Mouse (Mus musculus) C2C12 (cell line): Measurements from ENCODE around the gene Higd1c. TPM values are rescaled to one million over a fixed set of nuclear protein-coding genes. Genes with fewer than 3 reads are reported as not detected.

ENCODE experiments used
- H3K27me3 ChIP-seq: one replicate; pipeline ENCODE4 v1.6.1; 2011; ENCODE audit not compliant: control insufficient read depth, insufficient read depth, insufficient read length
- H3K36me3 ChIP-seq: one replicate; pipeline ENCODE4 v1.6.1; 2011; ENCODE audit not compliant: control insufficient read depth, insufficient read depth
- H3K4me3 ChIP-seq: one replicate; pipeline ENCODE4 v1.5.1; 2011; ENCODE audit warnings: mild to moderate bottlenecking, control low read depth; ENCODE audit not compliant: poor library complexity, insufficient read depth, severe bottlenecking
- H3K79me2 ChIP-seq: one replicate; pipeline ENCODE4 v1.6.1; 2011; ENCODE audit not compliant: control insufficient read depth, insufficient read depth
- H3K79me3 ChIP-seq: one replicate; pipeline ENCODE4 v1.6.1; 2011; ENCODE audit warnings: low read depth, control low read depth
- H3ac ChIP-seq: one replicate; pipeline ENCODE3; 2011; ENCODE audit warnings: low read depth; ENCODE audit not compliant: control insufficient read depth, insufficient read length
- CEBPB ChIP-seq: IDR thresholded peaks from one replicate; pipeline ENCODE4 v1.6.1; 2011; ENCODE audit warnings: low read depth, mild to moderate bottlenecking, control low read depth, moderate library complexity
- CTCF ChIP-seq: IDR thresholded peaks from one replicate; pipeline ENCODE4 v1.5.1; 2011; ENCODE audit not compliant: control insufficient read depth, insufficient read depth, insufficient read length
- FOSL1 ChIP-seq: IDR thresholded peaks from one replicate; pipeline ENCODE4 v1.8.0; 2011; ENCODE audit warnings: mild to moderate bottlenecking, low read length; ENCODE audit not compliant: poor library complexity, insufficient read depth, severe bottlenecking
- MAX ChIP-seq: IDR thresholded peaks from one replicate; pipeline ENCODE4 v1.6.1; 2011; ENCODE audit warnings: mild to moderate bottlenecking, control low read depth
- MYOD1 ChIP-seq: IDR thresholded peaks from one replicate; pipeline ENCODE4 v1.6.1; 2011; ENCODE audit warnings: low read depth; ENCODE audit not compliant: control insufficient read depth, insufficient read length
- MYOG ChIP-seq: IDR thresholded peaks from one replicate; pipeline ENCODE4 v1.6.1; 2011; ENCODE audit not compliant: control insufficient read depth, insufficient read length; ENCODE audit errors: extremely low read depth
- USF1 ChIP-seq: IDR thresholded peaks from one replicate; pipeline ENCODE4 v1.6.1; 2011; ENCODE audit warnings: low read depth, mild to moderate bottlenecking, control low read depth, moderate library complexity
- polyA plus RNA-seq: library from polyadenylated mRNA; unstranded; fragments of >200 nt; fragmentation: generic; extraction: Trizol; gene quantifications from one replicate; pipeline ENCODE4 v1.2.1, GENCODE M21; 2012; ENCODE audit warnings: missing spikeins

Gene Higd1c
- polyA plus RNA-seq, 1 experiment, result not detected

GRCm38 (mm10) chr15:100385705-100386104, 21.4 kb downstream of the Higd1c start:
- H3K4me3 ChIP-seq, result no peak overlapping the region
- no peaks in the 10 kb centered on the region for H3K36me3 ChIP-seq
- no peaks in the 10 kb centered on the region for H3K79me2 ChIP-seq
- peaks cover 10% of the 10 kb centered on the region for H3K27me3 ChIP-seq
- no peak for TF ChIP-seq CTCF
- TF ChIP-seq FOSL1, result no peak
- no peak for TF ChIP-seq MYOG
- TF ChIP-seq MYOD1, result no peak
- no peak for TF ChIP-seq MAX
- TF ChIP-seq CEBPB, result no peak
- no peaks in the 10 kb centered on the region for H3K79me3 ChIP-seq
- no peak overlapping the region for H3ac ChIP-seq

DNA sequence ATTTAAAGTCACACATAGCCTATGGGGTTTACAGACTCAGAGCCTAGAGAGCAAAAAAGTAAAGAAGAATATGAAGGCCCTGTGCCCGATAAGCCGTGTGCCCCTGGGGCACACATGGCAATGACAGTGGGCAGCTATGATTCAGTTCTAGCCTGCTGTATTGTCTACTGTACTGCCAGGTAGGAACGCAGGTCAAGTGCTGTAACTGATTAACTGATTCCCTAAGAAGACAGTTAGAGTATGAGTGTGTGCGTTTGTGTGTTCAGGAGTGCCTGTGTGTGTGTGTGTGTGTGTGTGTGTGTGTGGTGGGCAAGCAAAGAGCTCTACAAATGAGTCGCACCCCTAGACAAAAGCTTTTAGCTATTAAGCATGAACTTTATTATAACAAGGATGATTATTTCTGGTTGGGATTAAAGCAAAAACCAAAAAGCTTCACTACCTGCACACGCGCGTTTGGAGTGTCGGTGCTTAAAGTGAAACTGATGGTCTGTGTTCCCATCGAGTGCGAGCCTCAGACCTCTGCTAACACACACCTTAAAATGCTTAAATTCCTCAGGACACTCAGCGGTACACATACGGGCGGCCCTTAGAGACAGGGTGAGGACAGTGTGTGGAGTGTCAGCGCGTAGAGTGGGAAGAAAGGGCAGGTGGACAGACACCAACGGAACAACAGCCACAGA, 23.3 kb downstream of the Higd1c start:
- Histone ChIP-seq H3K79me2 (no peaks in the 10 kb centered on the region), H3ac (no peak overlapping the region), H3K4me3 (no peak overlapping the region), H3K27me3 (peaks cover 5% of the 10 kb centered on the region), H3K36me3 (no peaks in the 10 kb centered on the region), H3K79me3 (no peaks in the 10 kb centered on the region)
- no peak for TF ChIP-seq MYOD1
- TF ChIP-seq FOSL1, result no peak
- TF ChIP-seq MYOG, result no peak
- no peak for TF ChIP-seq CEBPB
- TF ChIP-seq USF1, result no peak
- no peak for TF ChIP-seq CTCF
- no peak for TF ChIP-seq MAX

- H3K79me3 ChIP-seq, result no peaks in the 10 kb centered on the region
- H3K36me3 ChIP-seq, result no peaks in the 10 kb centered on the region
- H3K79me2 ChIP-seq, result no peaks in the 10 kb centered on the region
- H3K4me3 ChIP-seq, result no peak overlapping the region
- no peaks in the 10 kb centered on the region for H3K27me3 ChIP-seq
- no peak overlapping the region for H3ac ChIP-seq
- TF ChIP-seq CEBPB (no peak), FOSL1 (no peak), CTCF (no peak), MYOD1 (no peak), MAX (no peak), USF1 (no peak), MYOG (no peak)
Observed at GRCm38 (mm10) chr15:100388224-100388835, 24.0 kb downstream of the Higd1c start.

GRCm38 (mm10) chr15:100388886-100389285, 24.5 kb downstream of the Higd1c start:
- Histone ChIP-seq H3K27me3 (no peaks in the 10 kb centered on the region), H3K4me3 (no peak overlapping the region), H3K79me2 (no peaks in the 10 kb centered on the region), H3ac (no peak overlapping the region), H3K79me3 (no peaks in the 10 kb centered on the region), H3K36me3 (peaks cover 2% of the 10 kb centered on the region)
- TF ChIP-seq CTCF, result no peak
- TF ChIP-seq MAX, result no peak
- TF ChIP-seq CEBPB, result no peak
- TF ChIP-seq MYOD1, result no peak
- no peak for TF ChIP-seq FOSL1
- TF ChIP-seq MYOG, result no peak
- no peak for TF ChIP-seq USF1

DNA sequence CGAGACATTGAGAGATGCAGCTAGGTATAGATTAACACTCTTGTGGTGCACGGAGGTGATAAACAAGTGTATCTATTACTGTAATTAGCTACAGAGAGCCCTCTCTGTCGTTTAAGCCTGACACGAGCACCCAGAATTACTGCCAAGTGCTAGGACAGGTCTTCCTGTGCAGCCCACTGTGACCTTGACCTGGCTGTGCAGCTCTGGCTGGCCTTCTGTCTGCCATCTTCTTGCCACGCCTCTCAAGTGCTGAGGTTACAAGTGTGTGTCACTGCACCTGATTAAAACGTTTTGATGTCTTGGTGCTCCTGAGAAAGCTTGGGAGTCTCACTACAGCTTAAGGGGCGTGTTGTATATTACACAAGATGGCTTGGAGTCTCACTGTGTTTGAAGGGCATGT, 26.7 kb downstream of the Higd1c start:
- no peak for TF ChIP-seq CTCF
- no peak for TF ChIP-seq CEBPB
- no peak for TF ChIP-seq MAX
- no peak for TF ChIP-seq MYOD1
- no peak for TF ChIP-seq MYOG
- TF ChIP-seq USF1, result no peak
- TF ChIP-seq FOSL1, result no peak
- H3ac ChIP-seq, result no peak overlapping the region
- H3K79me2 ChIP-seq, result no peaks in the 10 kb centered on the region
- H3K79me3 ChIP-seq, result no peaks in the 10 kb centered on the region
- H3K4me3 ChIP-seq, result no peak overlapping the region
- no peaks in the 10 kb centered on the region for H3K27me3 ChIP-seq
- peaks cover 24% of the 10 kb centered on the region for H3K36me3 ChIP-seq
